Mouse (Mus musculus) left cerebral cortex, adult 2 months (tissue): ENCODE results near the gene Ttc30a2. TPM values are rescaled to one million over a fixed set of nuclear protein-coding genes. Genes with fewer than 3 reads are reported as not detected.
"Not testable (repeated sequence)": the region's sequence is repeated elsewhere in the genome, so short reads cannot be mapped to it uniquely, and the experiment has no call there.

Experiments
- DNase-seq, 2 experiments: peaks; one replicate each; pipeline ENCODE4 v3.0.0; 2021 to 2022; ENCODE audit warnings: low spot score in 2 of 2, mixed read lengths in 1 of 2; ENCODE audit errors: extremely low spot score in 1 of 2
- H3K27ac ChIP-seq: fragments of 200-600 bp; 2 replicates; pipeline ENCODE4 v1.8.1; 2022
- H3K4me3 ChIP-seq: fragments of 200-600 bp; 2 replicates; pipeline ENCODE4 v1.8.1; 2022
- CTCF ChIP-seq: fragments of 200-600 bp; IDR thresholded peaks from 2 replicates; pipeline ENCODE4 v1.8.1; 2022; ENCODE audit warnings: antibody characterized with exemption, mild to moderate bottlenecking, moderate library complexity
- intact Hi-C: fragments of 180-260 bp; cut with DNase I; formaldehyde crosslinking; loops from one replicate; pipeline ENCODE4 v1.15.1; 2025
- long read RNA-seq, 2 experiments: library from polyadenylated mRNA; stranded (forward); transcript quantifications; one replicate each; pipeline ENCODE4 v2.0.0; 2021; ENCODE audit warnings: borderline mapping rate in 2 of 2
- total RNA-seq, 2 experiments: library from RNA; stranded (reverse); gene quantifications; 2 replicates each; pipeline ENCODE4 v1.2.3; 2021

Gene Ttc30a2
- total RNA-seq, result under 1 TPM; 0.28 to 0.50 TPM
- long read RNA-seq, experiment 1, result 0 reads
- long read RNA-seq, experiment 2, result 0 reads

- intact Hi-C loops, H3K27ac ChIP-seq, DNase-seq, H3K4me3 ChIP-seq: not testable (repeated sequence)
Measured at GRCm38 (mm10) chr2:75977752-75978368, at the start of gene Ttc30a2. Gene Ttc30a2, minus strand, starts transcription at chr2:75978170.

- Histone ChIP-seq H3K27ac (no peak overlapping the region), H3K4me3 (no peak overlapping the region)
- no peak for TF ChIP-seq CTCF
- intact Hi-C loops, result no loop called here
- DNase-seq, result no peak
Measured at GRCm38 (mm10) chr2:76016890-76017289, 38.9 kb upstream of the Ttc30a2 start.

GRCm38 (mm10) chr2:76016136-76016535 is 38.2 kb upstream of the Ttc30a2 start:
- H3K4me3 ChIP-seq, result no peak overlapping the region
- no peak overlapping the region for H3K27ac ChIP-seq
- intact Hi-C loops, result no loop called here
- no peak for DNase-seq
- no peak for TF ChIP-seq CTCF

- H3K27ac ChIP-seq, result no peak overlapping the region
- TF ChIP-seq CTCF, result no peak
- DNase-seq, result no peak
- H3K4me3 ChIP-seq, result no peak overlapping the region
- intact Hi-C loops, result no loop called here
Measured at GRCm38 (mm10) chr2:76015460-76015859, 37.5 kb upstream of the Ttc30a2 start.

- intact Hi-C loops, result no loop called here
- Histone ChIP-seq H3K27ac (no peak overlapping the region), H3K4me3 (no peak overlapping the region)
- DNase-seq, result no peak
- TF ChIP-seq CTCF, result no peak
Measured at GRCm38 (mm10) chr2:76014659-76015058, 36.7 kb upstream of the Ttc30a2 start.

GRCm38 (mm10) chr2:76006194-76006593 is 28.2 kb upstream of the Ttc30a2 start:
- intact Hi-C loops, result no loop called here

GRCm38 (mm10) chr2:76002899-76003298 is 24.9 kb upstream of the Ttc30a2 start:
- no peak for TF ChIP-seq CTCF
- Histone ChIP-seq H3K27ac (no peak overlapping the region), H3K4me3 (no peak overlapping the region)
- no peak for DNase-seq
- intact Hi-C loops, result loop anchor here (5.0 kb wide), 1 partner anchor 54 kb away; no protein-coding TSS in a partner anchor

More at GRCm38 (mm10) chr2:76006194-76006593, 28.2 kb upstream of the Ttc30a2 start:
- no peak overlapping the region for H3K27ac ChIP-seq
- no peak for TF ChIP-seq CTCF
- H3K4me3 ChIP-seq, result no peak overlapping the region
- DNase-seq, result no peak

GRCm38 (mm10) chr2:76001392-76001791 is 23.4 kb upstream of the Ttc30a2 start:
- DNase-seq, result peak; percentile 42 to 65
- H3K4me3 ChIP-seq, result no peak overlapping the region
- H3K27ac ChIP-seq, result no peak overlapping the region
- intact Hi-C loops, result loop anchor here (5.0 kb wide), 1 partner anchor 56 kb away; no protein-coding TSS in a partner anchor
- peak; percentile 76 for TF ChIP-seq CTCF

GRCm38 (mm10) chr2:75999636-76000035 is 21.7 kb upstream of the Ttc30a2 start:
- intact Hi-C loops, result loop anchor here (5.0 kb wide), 1 partner anchor 58 kb away; no protein-coding TSS in a partner anchor
- TF ChIP-seq CTCF, result no peak
- H3K4me3 ChIP-seq, result no peak overlapping the region
- no peak for DNase-seq
- H3K27ac ChIP-seq, result no peak overlapping the region

- Histone ChIP-seq H3K27ac (no peak overlapping the region), H3K4me3 (no peak overlapping the region)
- no peak for DNase-seq
- intact Hi-C loops, result no loop called here
- TF ChIP-seq CTCF, result no peak
Measured at GRCm38 (mm10) chr2:75998692-75999091, 20.7 kb upstream of the Ttc30a2 start.

GRCm38 (mm10) chr2:75997726-75998125 is 19.8 kb upstream of the Ttc30a2 start:
- H3K27ac ChIP-seq, result no peak overlapping the region
- TF ChIP-seq CTCF, result no peak
- intact Hi-C loops, result no loop called here
- no peak for DNase-seq
- H3K4me3 ChIP-seq, result no peak overlapping the region

GRCm38 (mm10) chr2:75994841-75995240 is 16.9 kb upstream of the Ttc30a2 start:
- DNase-seq, result no peak
- Histone ChIP-seq H3K4me3 (no peak overlapping the region), H3K27ac (no peak overlapping the region)
- intact Hi-C loops, result no loop called here
- no peak for TF ChIP-seq CTCF
